Mouse (Mus musculus) kidney, adult 2 months (tissue): ENCODE measurements at regions not wholly inside any gene's neighbourhood (a gene's known extent, or its start where the extent isn't known, plus 50 kb on each side); places are given as distances from the start of the nearest gene placed in this dataset.

Experiments used
- DNase-seq: peaks from one replicate; pipeline ENCODE4 v3.0.0; 2021
- H3K27ac ChIP-seq: fragments of 200-500 bp; 2 replicates; pipeline ENCODE4 v1.5.1; 2012; ENCODE audit warnings: low read depth, low read length, control low read depth, inconsistent platforms; ENCODE audit not compliant: insufficient read depth
- H3K27me3 ChIP-seq: fragments of 200-500 bp; replicated peaks from 2 replicates; pipeline ENCODE4 v1.6.1; 2012; ENCODE audit warnings: mild to moderate bottlenecking, moderate library complexity, low read length, inconsistent platforms; ENCODE audit not compliant: control insufficient read depth, insufficient read depth
- H3K36me3 ChIP-seq: fragments of 200-500 bp; 2 replicates; pipeline ENCODE4 v1.6.1; 2012; ENCODE audit warnings: mild to moderate bottlenecking, moderate library complexity, low read length, inconsistent platforms; ENCODE audit not compliant: control insufficient read depth, insufficient read depth
- H3K4me1 ChIP-seq: fragments of 200-500 bp; 2 replicates; pipeline ENCODE4 v1.6.1; 2011; ENCODE audit warnings: low read length; ENCODE audit not compliant: control insufficient read depth, insufficient read depth
- H3K4me3 ChIP-seq: fragments of 200-500 bp; 2 replicates; pipeline ENCODE4 v1.5.1; 2011; ENCODE audit warnings: mild to moderate bottlenecking, low read depth, low read length, control low read depth; ENCODE audit not compliant: insufficient read depth
- CTCF ChIP-seq: fragments of 200-500 bp; conservative IDR thresholded peaks from 2 replicates; pipeline ENCODE4 v1.5.1; 2011; ENCODE audit warnings: low read depth, mild to moderate bottlenecking, control low read depth, low read length, moderate library complexity, mixed read lengths; ENCODE audit not compliant: insufficient read depth, insufficient read length
- POLR2A ChIP-seq: fragments of 200-500 bp; IDR thresholded peaks from one replicate; pipeline ENCODE4 v1.6.1; 2011; ENCODE audit warnings: low read depth, low read length, control low read depth
- WGBS: fragments of 180-500 bp; shearing (Covaris S2); methylation state at CpG from one replicate; pipeline ENCODE4 v1.1.7; 2018; 5-methylcytosine and 5-hydroxymethylcytosine counted together

- no peaks in the 10 kb centered on the region for H3K36me3 ChIP-seq
- no peaks in the 10 kb centered on the region for H3K27me3 ChIP-seq
- H3K4me3 ChIP-seq = no peak overlapping the region
- DNase-seq = no peak
- H3K27ac ChIP-seq = no peak overlapping the region
- 69% methylated on average over 5 of the region's 5 CpGs for WGBS
- H3K4me1 ChIP-seq = no peaks in the 10 kb centered on the region
- TF ChIP-seq CTCF = no peak
- no peak for TF ChIP-seq POLR2A
Observed at GRCm38 (mm10) chr15:87325389-87325788, 218.7 kb upstream of the Fam19a5 start.

DNA sequence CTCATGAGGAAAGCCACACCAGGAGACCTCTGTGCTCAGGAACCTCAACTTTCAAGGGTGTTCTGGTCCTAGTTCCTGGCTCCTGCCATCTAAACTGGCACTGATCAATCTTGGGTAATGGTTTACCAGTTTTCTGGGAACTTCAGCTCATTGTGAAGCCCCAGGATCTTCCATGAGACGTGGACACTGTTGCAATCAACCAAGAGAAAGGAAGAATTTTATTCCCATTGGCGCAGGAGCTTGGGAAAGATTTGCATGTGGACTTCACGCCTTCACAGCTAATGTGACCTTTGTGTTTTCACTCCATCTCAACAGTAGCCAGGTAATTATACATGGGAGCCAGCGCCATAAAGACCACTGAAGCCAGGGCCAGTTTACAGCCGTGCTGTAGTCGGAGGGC is 217.8 kb upstream of the Fam19a5 start:
- H3K27me3 ChIP-seq = no peaks in the 10 kb centered on the region
- H3K4me3 ChIP-seq = no peak overlapping the region
- peak; percentile 80 for DNase-seq
- 35% methylated on average over 6 of the region's 6 CpGs for WGBS
- no peaks in the 10 kb centered on the region for H3K4me1 ChIP-seq
- TF ChIP-seq CTCF (no peak), POLR2A (no peak)
- no peaks in the 10 kb centered on the region for H3K36me3 ChIP-seq
- H3K27ac ChIP-seq = no peak overlapping the region

DNA sequence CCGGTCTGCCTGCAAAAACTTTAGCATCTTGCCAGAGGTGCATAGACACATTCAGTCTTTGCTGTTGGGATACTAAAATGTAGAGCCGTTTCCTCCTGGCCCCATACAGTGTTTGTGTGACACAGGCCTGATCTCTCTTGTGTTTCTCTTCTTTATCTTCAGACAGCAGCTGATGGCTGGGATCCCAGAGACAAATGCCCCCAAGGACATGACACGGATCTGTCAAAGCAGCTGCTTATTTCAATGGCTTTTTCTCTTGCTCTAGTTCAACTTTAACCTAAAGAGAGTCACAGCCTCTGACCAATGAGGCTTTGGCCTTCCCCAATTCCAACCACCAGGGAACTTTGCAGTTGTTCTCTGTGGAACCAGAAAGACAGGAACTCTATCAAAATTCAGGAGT is 211.7 kb upstream of the Fam19a5 start:
- no peak for DNase-seq
- Histone ChIP-seq H3K4me3 (no peak overlapping the region), H3K36me3 (no peaks in the 10 kb centered on the region), H3K4me1 (no peaks in the 10 kb centered on the region), H3K27me3 (no peaks in the 10 kb centered on the region), H3K27ac (no peak overlapping the region)
- TF ChIP-seq CTCF (no peak), POLR2A (no peak)
- 77% methylated on average over 3 of the region's 3 CpGs for WGBS

- WGBS = 91% methylated on average over 4 of the region's 4 CpGs
Observed at GRCm38 (mm10) chr15:87333527-87333926, 210.6 kb upstream of the Fam19a5 start.

GRCm38 (mm10) chr15:87334430-87334829 is 209.7 kb upstream of the Fam19a5 start:
- H3K4me3 ChIP-seq = no peak overlapping the region
- no peak for TF ChIP-seq CTCF
- WGBS = 66% methylated on average over 4 of the region's 4 CpGs
- no peaks in the 10 kb centered on the region for H3K27me3 ChIP-seq
- H3K27ac ChIP-seq = no peak overlapping the region
- no peaks in the 10 kb centered on the region for H3K36me3 ChIP-seq
- no peak for DNase-seq
- H3K4me1 ChIP-seq = no peaks in the 10 kb centered on the region

More at GRCm38 (mm10) chr15:87333527-87333926, 210.6 kb upstream of the Fam19a5 start:
- H3K27me3 ChIP-seq = no peaks in the 10 kb centered on the region
- H3K4me3 ChIP-seq = no peak overlapping the region
- no peaks in the 10 kb centered on the region for H3K4me1 ChIP-seq
- no peaks in the 10 kb centered on the region for H3K36me3 ChIP-seq
- no peak for DNase-seq
- no peak overlapping the region for H3K27ac ChIP-seq
- no peak for TF ChIP-seq CTCF
- no peak for TF ChIP-seq POLR2A

DNA sequence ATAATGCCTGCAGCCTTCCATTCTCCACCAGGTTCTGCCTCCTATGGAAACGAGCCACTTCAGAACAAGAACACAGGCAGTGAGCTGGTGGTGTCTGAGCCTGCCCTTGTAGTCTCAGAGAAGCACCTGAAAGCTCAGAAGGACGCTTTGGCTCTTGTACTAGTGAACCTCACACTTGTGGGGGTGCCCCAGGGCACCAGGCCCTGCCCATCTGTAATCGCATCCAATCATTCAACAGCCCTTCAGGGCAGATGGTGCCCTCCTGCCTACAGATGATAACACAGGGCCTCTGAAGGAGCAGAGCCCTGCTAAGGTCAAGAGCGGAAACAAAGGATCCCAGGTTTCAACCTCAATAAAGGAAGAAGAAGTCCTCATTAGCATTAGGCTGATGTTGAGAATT is 208.8 kb upstream of the Fam19a5 start:
- no peak overlapping the region for H3K4me3 ChIP-seq
- no peak overlapping the region for H3K27ac ChIP-seq
- H3K36me3 ChIP-seq = no peaks in the 10 kb centered on the region
- DNase-seq = no peak
- WGBS = 79% methylated on average over 4 of the region's 4 CpGs
- TF ChIP-seq CTCF = no peak
- TF ChIP-seq POLR2A = no peak
- no peaks in the 10 kb centered on the region for H3K27me3 ChIP-seq
- no peaks in the 10 kb centered on the region for H3K4me1 ChIP-seq

DNA sequence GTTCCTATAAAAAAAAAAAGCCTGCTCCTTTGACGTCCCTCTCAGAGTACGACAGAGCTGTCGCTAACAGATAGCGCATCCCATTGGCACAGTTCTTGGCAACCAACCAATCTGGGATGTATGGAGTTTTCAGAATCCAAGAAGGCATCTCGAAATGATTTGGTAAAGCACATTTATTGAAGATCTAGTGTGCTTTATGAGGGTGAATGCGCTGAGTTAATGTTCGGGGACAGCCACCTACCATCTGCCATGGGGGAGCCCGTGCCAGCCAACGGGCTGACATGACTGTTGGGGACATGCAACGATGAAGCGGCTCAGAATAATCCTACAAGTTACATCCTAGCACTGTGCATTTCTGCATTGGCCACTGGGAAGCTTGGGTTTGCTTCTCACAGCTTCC is 208.4 kb upstream of the Fam19a5 start:
- no peak for DNase-seq
- H3K4me3 ChIP-seq = no peak overlapping the region
- H3K27ac ChIP-seq = no peak overlapping the region
- H3K4me1 ChIP-seq = no peaks in the 10 kb centered on the region
- no peak for TF ChIP-seq POLR2A
- no peak for TF ChIP-seq CTCF
- no peaks in the 10 kb centered on the region for H3K27me3 ChIP-seq
- no peaks in the 10 kb centered on the region for H3K36me3 ChIP-seq
- WGBS = 92% methylated on average over 11 of the region's 11 CpGs

DNA sequence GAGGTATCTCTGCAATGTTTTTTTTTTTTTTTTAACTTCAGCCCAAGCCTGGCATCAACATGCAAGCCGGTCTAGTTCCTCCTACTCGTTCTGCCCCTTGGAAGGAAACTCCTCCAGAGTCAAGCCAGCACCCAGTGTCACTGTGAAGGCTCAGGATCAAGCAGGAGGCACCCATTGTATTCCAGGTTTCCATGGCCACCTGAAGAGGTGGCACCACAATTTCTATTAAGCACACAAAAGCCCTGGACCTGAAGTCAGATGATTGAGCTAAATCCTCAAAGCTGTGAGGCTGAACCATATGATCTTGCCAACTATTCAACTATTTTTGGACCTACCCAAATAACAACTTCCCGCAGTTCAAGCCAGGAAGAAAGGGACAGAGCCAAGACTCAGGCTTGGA is 204.2 kb upstream of the Fam19a5 start:
- TF ChIP-seq CTCF = no peak
- no peak for TF ChIP-seq POLR2A
- Histone ChIP-seq H3K36me3 (no peaks in the 10 kb centered on the region), H3K27me3 (no peaks in the 10 kb centered on the region), H3K4me1 (no peaks in the 10 kb centered on the region), H3K4me3 (no peak overlapping the region), H3K27ac (no peak overlapping the region)
- no peak for DNase-seq
- 49% methylated on average over 3 of the region's 3 CpGs for WGBS
